Mouse (Mus musculus) liver, embryonic 14.5 days (tissue): ENCODE measurements around the gene Nop9.

Experiments
- CTCF ChIP-seq: IDR thresholded peaks from 2 replicates; pipeline ENCODE4 v1.5.1; 2016; ENCODE audit warnings: antibody characterized with exemption, low read depth, control low read depth
- EP300 ChIP-seq: IDR thresholded peaks from 2 replicates; pipeline ENCODE4 v1.6.1; 2016; ENCODE audit warnings: antibody characterized with exemption, low read depth

- TF ChIP-seq CTCF (no peak), EP300 (no peak)
Measured at GRCm38 (mm10) chr14:55721076-55721475, 24.4 kb upstream of the Nop9 start.
